Mouse (Mus musculus) CD8-positive naive resting alpha-beta T cell, adult 2 months (primary cell): ENCODE results near the gene Tmem229a.

Experiments
- DNase-seq, 2 experiments: peaks; one replicate each; pipeline ENCODE4 v3.0.0; 2022; ENCODE audit warnings: low read depth in 2 of 2, low spot score in 2 of 2

Gene Tmem229a

GRCm38 (mm10) chr6:24955946-24956585 lies at the start of gene Tmem229a:
Gene Tmem229a (minus strand): TSS chr6:24956297.
- DNase-seq, result no peak

- DNase-seq, result no peak
These were observed 37.7 kb upstream of the Tmem229a start for GRCm38 (mm10) chr6:24993754-24994153.

- no peak for DNase-seq
These were observed 33.7 kb upstream of the Tmem229a start for GRCm38 (mm10) chr6:24989836-24990235.

GRCm38 (mm10) chr6:24976176-24976575 lies 20.1 kb upstream of the Tmem229a start:
- no peak for DNase-seq

- DNase-seq, result no peak
These were observed 12.6 kb upstream of the Tmem229a start for GRCm38 (mm10) chr6:24968471-24969223.

- no peak for DNase-seq
These were observed 11.6 kb upstream of the Tmem229a start for GRCm38 (mm10) chr6:24967726-24968125.

- DNase-seq, result no peak
These were observed 10.0 kb upstream of the Tmem229a start for GRCm38 (mm10) chr6:24966010-24966682.

- DNase-seq, result no peak
These were observed 7.7 kb upstream of the Tmem229a start for GRCm38 (mm10) chr6:24963754-24964153.

- no peak for DNase-seq
These were observed 483 bp upstream of the Tmem229a start for GRCm38 (mm10) chr6:24956586-24956973.

- DNase-seq, result no peak
These were observed 759 bp downstream of the Tmem229a start for GRCm38 (mm10) chr6:24955131-24955945.

GRCm38 (mm10) chr6:24954126-24954525 lies 2.0 kb downstream of the Tmem229a start:
- no peak for DNase-seq

- no peak for DNase-seq
These were observed 3.8 kb downstream of the Tmem229a start for GRCm38 (mm10) chr6:24952341-24952740.

- no peak for DNase-seq
These were observed 5.4 kb downstream of the Tmem229a start for GRCm38 (mm10) chr6:24950669-24951068.

GRCm38 (mm10) chr6:24925076-24925785 lies 30.9 kb downstream of the Tmem229a start:
- no peak for DNase-seq

GRCm38 (mm10) chr6:24913591-24913990 lies 42.5 kb downstream of the Tmem229a start:
- no peak for DNase-seq

GRCm38 (mm10) chr6:24910728-24911105 lies 45.4 kb downstream of the Tmem229a start:
- no peak for DNase-seq

- DNase-seq, result no peak
These were observed 45.9 kb downstream of the Tmem229a start for GRCm38 (mm10) chr6:24910016-24910727.

- DNase-seq, result no peak
These were observed 48.3 kb downstream of the Tmem229a start for GRCm38 (mm10) chr6:24907824-24908223.

- no peak for DNase-seq
These were observed 51.0 kb downstream of the Tmem229a start for GRCm38 (mm10) chr6:24905101-24905500.
